Mouse (Mus musculus) lung, postnatal 0 days (tissue): ENCODE measurements at regions not wholly inside any gene's neighbourhood (a gene's known extent, or its start where the extent isn't known, plus 50 kb on each side); places are given as distances from the start of the nearest gene placed in this dataset. TPM values are rescaled to one million over a fixed set of nuclear protein-coding genes. Genes with fewer than 3 reads are reported as not detected.

Experiments
- ATAC-seq: fragments of 200-750 bp; cut with Nextera tagmentation; 2 replicates; pipeline ENCODE4 v1.8.0; 2017; ENCODE audit warnings: moderate library complexity
- DNase-seq: peaks from one replicate; pipeline ENCODE4 v3.0.0-alpha.2; 2016; ENCODE audit warnings: low spot score
- H3K27ac ChIP-seq: fragments of 300-500 bp; sonication (generic); 2 replicates; pipeline ENCODE4 v1.5.1; 2014; ENCODE audit warnings: antibody characterized with exemption, mild to moderate bottlenecking, low read length, mixed read lengths
- H3K27me3 ChIP-seq: fragments of 300-500 bp; sonication (generic); replicated peaks from 2 replicates; pipeline ENCODE4 v1.6.1; 2014; ENCODE audit warnings: low read length, mixed read lengths; ENCODE audit not compliant: insufficient read depth
- H3K36me3 ChIP-seq: fragments of 300-500 bp; sonication (generic); 2 replicates; pipeline ENCODE4 v1.6.1; 2014; ENCODE audit warnings: low read length, mixed read lengths; ENCODE audit not compliant: insufficient read depth
- H3K4me1 ChIP-seq: fragments of 300-500 bp; sonication (generic); 2 replicates; pipeline ENCODE4 v1.6.1; 2014; ENCODE audit warnings: antibody characterized with exemption, low read depth, low read length, mixed read lengths; ENCODE audit not compliant: insufficient read depth
- H3K4me2 ChIP-seq: fragments of 300-500 bp; sonication (generic); replicated peaks from 2 replicates; pipeline ENCODE4 v1.6.1; 2014; ENCODE audit warnings: low read depth, mild to moderate bottlenecking, low read length, moderate library complexity, mixed read lengths
- H3K4me3 ChIP-seq: fragments of 300-500 bp; sonication (generic); 2 replicates; pipeline ENCODE4 v1.5.1; 2014; ENCODE audit warnings: low read depth, low read length
- H3K9ac ChIP-seq: fragments of 300-500 bp; sonication (generic); replicated peaks from 2 replicates; pipeline ENCODE4 v1.6.1; 2014; ENCODE audit warnings: low read depth, mild to moderate bottlenecking
- H3K9me3 ChIP-seq: fragments of 300-500 bp; sonication (generic); 2 replicates; pipeline ENCODE4 v1.6.1; 2016; ENCODE audit warnings: low read length, mixed read lengths
- CTCF ChIP-seq: IDR thresholded peaks from 2 replicates; pipeline ENCODE4 v1.5.1; 2016; ENCODE audit warnings: antibody characterized with exemption, mild to moderate bottlenecking
- EP300 ChIP-seq: IDR thresholded peaks from 2 replicates; pipeline ENCODE4 v1.6.1; 2016; ENCODE audit warnings: antibody characterized with exemption, mild to moderate bottlenecking, control low read depth
- WGBS: fragments of 180-500 bp; shearing (Covaris S2); extraction: QIAGEN DNeasy Blood & Tissue Kit; methylation state at CpG from one replicate; pipeline ENCODE4 v1.1.7; 2014; 5-methylcytosine and 5-hydroxymethylcytosine counted together
- microRNA-seq: library from miRNA; unstranded; fragments of <30 nt; microRNA quantifications from one replicate; pipeline ENCODE4, GENCODE M21; 2016

GRCm38 (mm10) chr3:115497420-115497819 lies 217.5 kb downstream of the S1pr1 start:
- Histone ChIP-seq H3K9me3 (no peaks in the 10 kb centered on the region), H3K27me3 (no peaks in the 10 kb centered on the region)

GRCm38 (mm10) chr3:115496110-115496509 lies 218.8 kb downstream of the S1pr1 start:
- Histone ChIP-seq H3K9me3 (no peaks in the 10 kb centered on the region), H3K27ac (no peak overlapping the region), H3K4me2 (no peak overlapping the region), H3K27me3 (no peaks in the 10 kb centered on the region), H3K9ac (no peak overlapping the region), H3K36me3 (no peaks in the 10 kb centered on the region), H3K4me3 (no peak overlapping the region), H3K4me1 (no peaks in the 10 kb centered on the region)
- no peak for DNase-seq
- no peak for ATAC-seq
- TF ChIP-seq CTCF (no peak), EP300 (no peak)
- WGBS = 75% methylated on average over 3 of the region's 3 CpGs

More at GRCm38 (mm10) chr3:115497420-115497819, 217.5 kb downstream of the S1pr1 start:
- ATAC-seq = no peak
- no peak for DNase-seq
- H3K4me3 ChIP-seq = no peak overlapping the region
- no peak overlapping the region for H3K4me2 ChIP-seq
- no peaks in the 10 kb centered on the region for H3K36me3 ChIP-seq
- no peak for TF ChIP-seq EP300
- TF ChIP-seq CTCF = no peak
- H3K9ac ChIP-seq = no peak overlapping the region
- no peaks in the 10 kb centered on the region for H3K4me1 ChIP-seq
- WGBS = 64% methylated on average over 1 of the region's 1 CpGs
- no peak overlapping the region for H3K27ac ChIP-seq

- H3K27ac ChIP-seq = no peak overlapping the region
- no peaks in the 10 kb centered on the region for H3K36me3 ChIP-seq
- no peaks in the 10 kb centered on the region for H3K27me3 ChIP-seq
- TF ChIP-seq EP300 (no peak), CTCF (no peak)
- no peak overlapping the region for H3K4me3 ChIP-seq
- H3K4me1 ChIP-seq = no peaks in the 10 kb centered on the region
- no peak overlapping the region for H3K4me2 ChIP-seq
- ATAC-seq (no peak), DNase-seq (no peak)
- no peaks in the 10 kb centered on the region for H3K9me3 ChIP-seq
- H3K9ac ChIP-seq = no peak overlapping the region
Measured at GRCm38 (mm10) chr3:115495692-115496091, 219.2 kb downstream of the S1pr1 start.

- Histone ChIP-seq H3K9ac (no peak overlapping the region), H3K27ac (no peak overlapping the region), H3K36me3 (no peaks in the 10 kb centered on the region), H3K27me3 (no peaks in the 10 kb centered on the region), H3K4me2 (no peak overlapping the region), H3K9me3 (no peaks in the 10 kb centered on the region), H3K4me1 (no peaks in the 10 kb centered on the region), H3K4me3 (no peak overlapping the region)
- WGBS = 66% methylated on average over 4 of the region's 4 CpGs
- ATAC-seq (no peak), DNase-seq (no peak)
- no peak for TF ChIP-seq CTCF
- TF ChIP-seq EP300 = no peak
Measured at GRCm38 (mm10) chr3:115468980-115469379, 245.9 kb downstream of the S1pr1 start.

GRCm38 (mm10) chr3:115467850-115468249 lies 247.0 kb downstream of the S1pr1 start:
- no peaks in the 10 kb centered on the region for H3K4me1 ChIP-seq
- no peaks in the 10 kb centered on the region for H3K9me3 ChIP-seq
- no peak overlapping the region for H3K9ac ChIP-seq
- ATAC-seq = no peak
- WGBS = 56% methylated on average over 2 of the region's 2 CpGs
- no peak overlapping the region for H3K27ac ChIP-seq
- DNase-seq = no peak
- no peaks in the 10 kb centered on the region for H3K27me3 ChIP-seq
- no peak for TF ChIP-seq CTCF
- TF ChIP-seq EP300 = no peak
- H3K4me3 ChIP-seq = no peak overlapping the region
- no peak overlapping the region for H3K4me2 ChIP-seq
- no peaks in the 10 kb centered on the region for H3K36me3 ChIP-seq

GRCm38 (mm10) chr3:115462623-115463022 lies 252.2 kb downstream of the S1pr1 start:
- no peaks in the 10 kb centered on the region for H3K36me3 ChIP-seq
- no peak overlapping the region for H3K4me2 ChIP-seq
- H3K4me1 ChIP-seq = no peaks in the 10 kb centered on the region
- H3K27me3 ChIP-seq = no peaks in the 10 kb centered on the region
- H3K4me3 ChIP-seq = no peak overlapping the region
- no peaks in the 10 kb centered on the region for H3K9me3 ChIP-seq
- TF ChIP-seq CTCF (no peak), EP300 (no peak)
- no peak overlapping the region for H3K9ac ChIP-seq
- no peak overlapping the region for H3K27ac ChIP-seq
- WGBS = 54% methylated on average over 3 of the region's 3 CpGs
- no peak for ATAC-seq
- no peak for DNase-seq

Small RNAs in the stretch of these regions (microRNA-seq; reads per million reads assigned to microRNA genes)
- not detected for gene Gm25347
